Comparison of ENCODE assay signal across 17 mouse cellular contexts in genomic region chr17:84611500-84611899, GRCm38 (mm10). TPM values are rescaled to one million over a fixed set of nuclear protein-coding genes. Genes with fewer than 3 reads are reported as not detected.
DNase-seq lines count a peak whose midpoint lies in the region; ATAC-seq and TF ChIP-seq lines count a peak whose summit lies in the region.
"Had no signal": no experiment of that assay in that cellular context is flagged by ENCODE, and none has a peak within 500 bp of the region (broad histone marks: within the 10 kb centered on the region; RNA-seq: fewer than 3 reads in every experiment).

No protein-coding gene starts in this region.

- 79% methylated on average over 9 of the region's 9 CpGs for WGBS in intestine, embryonic 16.5 days

- no peaks in the 10 kb centered on the region for H3K4me1 ChIP-seq in embryonic fibroblast, embryonic 13.5 days (ENCODE audit: control insufficient read depth, insufficient read depth, low read length)
- no peaks in the 10 kb centered on the region; the same call in 1 of the 2 replicates for H3K4me1 ChIP-seq in intestine, embryonic 16.5 days (ENCODE audit: control insufficient read depth, insufficient read depth, low read length)
- H3K4me1 ChIP-seq: liver, embryonic 15.5 days; midbrain, embryonic 13.5 days had no signal

- no peaks in the 10 kb centered on the region for H3K27me3 ChIP-seq in intestine, embryonic 16.5 days (replicated peaks; ENCODE audit: control insufficient read depth, insufficient read depth, low read length)
- H3K27me3 ChIP-seq: liver, embryonic 15.5 days; midbrain, embryonic 13.5 days had no signal

- intact Hi-C loops in heart, postnatal 10 days (cut with DNase I) = no loop called here
- intact Hi-C loops in heart, postnatal 36 days (cut with DNase I) = no loop called here

- no peak for TF ChIP-seq CTCF in embryonic fibroblast, embryonic 13.5 days (IDR thresholded peaks at IDR 0.05; ENCODE audit: borderline replicate concordance, insufficient read depth, low read length)

- ATAC-seq in intestine, embryonic 16.5 days = peak; percentile 6; the same call in 1 of the 2 replicates
- ATAC-seq: activated CD4-positive, CD25-positive, alpha-beta regulatory T cell, adult 4 months; hindbrain, postnatal 0 days; midbrain, embryonic 13.5 days had no signal

- peak overlapping the region; percentile 48; the same call in 1 of the 2 replicates for H3K27ac ChIP-seq in embryonic fibroblast, embryonic 13.5 days (ENCODE audit: insufficient read depth, low read length)
- no peak overlapping the region for H3K27ac ChIP-seq in intestine, embryonic 16.5 days (ENCODE audit: low read length)
- H3K27ac ChIP-seq: hindbrain, postnatal 0 days; liver, embryonic 15.5 days; midbrain, embryonic 13.5 days had no signal

- H3K9ac ChIP-seq in intestine, embryonic 16.5 days (ENCODE audit: low read depth, low read length) = no peak overlapping the region
- H3K9ac ChIP-seq: liver, embryonic 15.5 days; midbrain, embryonic 13.5 days had no signal

- no peaks in the 10 kb centered on the region for H3K9me3 ChIP-seq in intestine, embryonic 16.5 days (ENCODE audit: control insufficient read depth, low read length)
- H3K9me3 ChIP-seq: midbrain, embryonic 13.5 days had no signal

- H3K36me3 ChIP-seq in intestine, embryonic 16.5 days (ENCODE audit: control insufficient read depth, insufficient read depth, low read length) = 0 out of 2 replicates have a peak, but pooled peaks cover 2% of the 10 kb centered on the region
- H3K36me3 ChIP-seq: liver, embryonic 15.5 days had no signal

- no peak overlapping the region for H3K4me2 ChIP-seq in intestine, embryonic 16.5 days (ENCODE audit: low read depth, low read length)
- H3K4me2 ChIP-seq: liver, embryonic 15.5 days; midbrain, embryonic 13.5 days had no signal

- peak; percentile 32 to 43 for DNase-seq in heart, postnatal 10 days
- no peak for DNase-seq in heart, postnatal 36 days
- peak; percentile 35 for DNase-seq in MN1 (ENCODE audit: low spot score)
- DNase-seq in embryo, embryonic 9.5 days (ENCODE audit: extremely low spot score) = no peak
- no peak for DNase-seq in layer of hippocampus, postnatal 10 days (ENCODE audit: low spot score in 2 of 2)
- no peak for DNase-seq in right cerebral cortex, postnatal 4 days
- DNase-seq: cerebellum, adult 2 months; layer of hippocampus, postnatal 36 days; left cerebral cortex, postnatal 4 days; right cerebral cortex, postnatal 25 days; thymus, postnatal 14 days had no signal

- no peak for TF ChIP-seq POLR2A in embryonic fibroblast, embryonic 13.5 days (IDR thresholded peaks at IDR 0.05; ENCODE audit: low read depth, low read length)

- H3K4me3 ChIP-seq in embryonic fibroblast, embryonic 13.5 days (ENCODE audit: insufficient read depth, low read length) = no peak overlapping the region
- H3K4me3 ChIP-seq in intestine, embryonic 16.5 days (ENCODE audit: low read length) = no peak overlapping the region
- H3K4me3 ChIP-seq: liver, embryonic 15.5 days; midbrain, embryonic 13.5 days had no signal

RNA-seq across cellular contexts. Expression of gene Dync2li1, which starts 14.8 kb away (rescaled TPM):
- total RNA-seq in heart, postnatal 10 days (2021) = 1 to 10 TPM; 4.3 to 5.0 TPM
- total RNA-seq in heart, postnatal 36 days (2021) = 1 to 10 TPM; 2.6 to 3.9 TPM
- polyA plus RNA-seq in embryonic fibroblast, embryonic 13.5 days (2011; ENCODE audit: insufficient read length, low read depth, missing spikeins) = 18.9 and 21.4 TPM in 2 replicates
- 18.1 and 20.1 TPM in 2 replicates for polyA plus RNA-seq in intestine, embryonic 16.5 days (2015; fragmentation: Nextera tagmentation; extraction: Ambion mirVana)
- 10 to 100 TPM; 21.9 to 23.9 TPM for total RNA-seq in layer of hippocampus, postnatal 10 days (2021)

Comparison
In these comparisons a context has a peak if more than half of its experiments do, and no peak if none do; other contexts are left out.
1. DNase-seq: peak in heart, postnatal 10 days (2 of 2) and MN1 (single experiment); none in heart, postnatal 36 days (0 of 2), embryo, embryonic 9.5 days (single experiment), layer of hippocampus, postnatal 10 days (0 of 2) and right cerebral cortex, postnatal 4 days (single experiment).